Mouse (Mus musculus) embryonic facial prominence, embryonic 14.5 days (tissue): Measurements from ENCODE around the gene Timm44. TPM values are rescaled to one million over a fixed set of nuclear protein-coding genes. Genes with fewer than 3 reads are reported as not detected.

Source experiments
- ATAC-seq: fragments of 200-750 bp; cut with Nextera tagmentation; 2 replicates; pipeline ENCODE4 v1.8.0; 2017; ENCODE audit warnings: low read depth, moderate number of reproducible peaks, moderate TSS enrichment
- DNase-seq: peaks from one replicate; pipeline ENCODE4 v3.0.0-alpha.2; 2015; ENCODE audit warnings: low spot score
- H3K27ac ChIP-seq: fragments of 300-500 bp; sonication (generic); replicated peaks from 2 replicates; pipeline ENCODE4 v1.5.1; 2014; ENCODE audit warnings: low read depth, mild to moderate bottlenecking, low read length, moderate library complexity
- H3K27me3 ChIP-seq: fragments of 300-500 bp; sonication (generic); replicated peaks from 2 replicates; pipeline ENCODE4 v1.6.1; 2014; ENCODE audit warnings: low read length; ENCODE audit not compliant: control insufficient read depth, insufficient read depth
- H3K36me3 ChIP-seq: fragments of 300-500 bp; sonication (generic); 2 replicates; pipeline ENCODE4 v1.6.1; 2014; ENCODE audit warnings: low read length, mixed read lengths; ENCODE audit not compliant: control insufficient read depth, insufficient read depth
- H3K4me1 ChIP-seq: fragments of 300-500 bp; sonication (generic); 2 replicates; pipeline ENCODE4 v1.6.1; 2014; ENCODE audit warnings: antibody characterized with exemption, low read length; ENCODE audit not compliant: control insufficient read depth, insufficient read depth
- H3K4me2 ChIP-seq: fragments of 300-500 bp; sonication (generic); 2 replicates; pipeline ENCODE4 v1.6.1; 2014; ENCODE audit warnings: low read depth, mild to moderate bottlenecking, low read length, moderate library complexity, mixed read lengths
- H3K4me3 ChIP-seq: fragments of 300-500 bp; sonication (generic); 2 replicates; pipeline ENCODE4 v1.5.1; 2014; ENCODE audit warnings: low read depth, mild to moderate bottlenecking, low read length
- H3K9ac ChIP-seq: fragments of 300-500 bp; sonication (generic); 2 replicates; pipeline ENCODE4 v1.6.1; 2014; ENCODE audit warnings: low read depth, mild to moderate bottlenecking, low read length, moderate library complexity, mixed read lengths
- H3K9me3 ChIP-seq: fragments of 300-500 bp; sonication (generic); 2 replicates; pipeline ENCODE4 v1.6.1; 2016; ENCODE audit warnings: low read length; ENCODE audit not compliant: control insufficient read depth
- WGBS: fragments of 180-500 bp; shearing (Covaris S2); extraction: QIAGEN DNeasy Blood & Tissue Kit; methylation state at CpG from one replicate; pipeline ENCODE4 v1.1.7; 2014; 5-methylcytosine and 5-hydroxymethylcytosine counted together
- polyA plus RNA-seq: library from polyadenylated mRNA; unstranded; fragments of >200 nt; fragmentation: Nextera tagmentation; extraction: Ambion mirVana; gene quantifications from 2 replicates; pipeline ENCODE4 v1.2.1, GENCODE M21; 2014

The Timm44 gene
- polyA plus RNA-seq, 1 experiment from 2014 or later = 65.4 TPM

DNA sequence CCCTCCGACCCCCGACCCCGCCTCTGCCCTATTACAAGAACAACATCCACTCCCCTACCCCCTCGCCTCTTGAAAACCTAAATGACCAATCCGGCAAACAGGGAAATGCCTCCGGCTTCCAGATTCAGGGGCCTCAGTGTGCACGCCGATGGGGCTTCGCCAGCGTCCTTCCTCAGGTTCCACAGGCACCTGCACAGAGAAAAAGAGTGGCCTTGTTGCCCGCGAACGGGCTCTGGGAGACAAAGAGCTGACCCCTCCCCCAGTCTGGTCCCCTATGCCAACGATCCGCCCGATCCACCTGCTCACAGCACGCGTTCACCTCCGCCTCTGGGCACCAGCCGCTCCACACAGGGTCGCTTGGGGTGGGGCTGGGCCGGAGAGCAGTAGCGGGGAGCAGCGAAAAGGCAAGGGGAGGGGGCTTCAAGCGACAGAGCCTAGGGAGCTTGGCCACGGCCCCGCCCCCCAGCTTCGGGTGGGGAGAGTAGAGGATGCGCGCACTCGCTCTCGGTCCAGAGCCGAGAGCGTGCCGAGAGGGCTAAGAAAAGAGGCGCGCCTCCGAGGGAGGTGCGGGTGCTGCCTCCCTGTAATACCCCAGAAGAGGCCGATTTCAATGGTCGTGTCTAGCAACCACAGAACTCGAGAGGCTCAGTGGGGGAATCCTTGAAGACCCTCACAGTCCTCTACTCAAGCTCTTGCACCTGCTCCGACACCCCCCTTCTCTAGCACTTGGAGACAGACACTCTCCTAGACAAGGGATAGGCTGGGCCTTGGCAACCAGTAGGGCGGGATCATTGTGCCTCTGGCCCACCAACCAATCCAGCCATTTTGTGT lies 58.7 kb downstream of the Timm44 start, which contains the start of gene Prr36:
Prr36 (minus strand) TSS at position 669 of the 831 bp plus-strand sequence.
- peaks cover 47% of the 10 kb centered on the region for H3K27me3 ChIP-seq
- ATAC-seq = peak; percentile 80

DNA sequence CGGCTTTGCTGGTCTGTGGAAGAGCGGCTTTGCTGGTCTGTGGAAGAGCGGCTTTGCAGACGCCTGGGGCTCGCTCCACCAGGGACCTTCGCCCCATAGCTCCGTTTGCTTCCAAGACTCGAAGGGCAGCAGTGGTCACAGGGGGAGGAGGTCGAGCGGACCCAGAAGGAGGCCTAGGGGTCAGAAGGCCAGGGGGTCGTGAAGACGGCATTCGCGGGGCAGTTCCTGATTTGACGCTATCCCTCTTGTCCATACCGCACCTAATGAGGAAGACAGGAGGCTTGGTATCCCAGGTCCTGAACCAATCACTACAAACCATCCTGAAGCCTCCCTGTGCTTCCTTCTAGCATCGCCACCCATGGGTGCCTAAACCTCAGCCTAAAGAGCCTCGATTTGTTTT lies 59.4 kb downstream of the Timm44 start:
- no peak for ATAC-seq
- peaks cover 47% of the 10 kb centered on the region for H3K27me3 ChIP-seq
- H3K4me3 ChIP-seq = peak overlapping the region; percentile 46
- H3K27ac ChIP-seq = no peak overlapping the region
- H3K4me2 ChIP-seq = peak overlapping the region; percentile 83
- H3K9me3 ChIP-seq = no peaks in the 10 kb centered on the region
- 4% methylated on average over 15 of the region's 18 CpGs for WGBS
- no peaks in the 10 kb centered on the region for H3K36me3 ChIP-seq
- H3K9ac ChIP-seq = peak overlapping the region; percentile 58
- peaks cover 18% of the 10 kb centered on the region for H3K4me1 ChIP-seq
- no peak for DNase-seq

More for the DNA sequence above, 58.7 kb downstream of the Timm44 start, which contains the start of gene Prr36:
- H3K36me3 ChIP-seq = no peaks in the 10 kb centered on the region
- no peaks in the 10 kb centered on the region for H3K9me3 ChIP-seq
- 2% methylated on average over 34 of the region's 44 CpGs for WGBS
- peak; percentile 62 for DNase-seq
- H3K4me1 ChIP-seq = peaks cover 18% of the 10 kb centered on the region
- H3K4me2 ChIP-seq = peak within 1 kb of the TSS; percentile 83
- peak within 1 kb of the TSS; percentile 58 for H3K9ac ChIP-seq
- no peak within 1 kb of the TSS for H3K27ac ChIP-seq
- H3K4me3 ChIP-seq = peak within 1 kb of the TSS; percentile 46

DNA sequence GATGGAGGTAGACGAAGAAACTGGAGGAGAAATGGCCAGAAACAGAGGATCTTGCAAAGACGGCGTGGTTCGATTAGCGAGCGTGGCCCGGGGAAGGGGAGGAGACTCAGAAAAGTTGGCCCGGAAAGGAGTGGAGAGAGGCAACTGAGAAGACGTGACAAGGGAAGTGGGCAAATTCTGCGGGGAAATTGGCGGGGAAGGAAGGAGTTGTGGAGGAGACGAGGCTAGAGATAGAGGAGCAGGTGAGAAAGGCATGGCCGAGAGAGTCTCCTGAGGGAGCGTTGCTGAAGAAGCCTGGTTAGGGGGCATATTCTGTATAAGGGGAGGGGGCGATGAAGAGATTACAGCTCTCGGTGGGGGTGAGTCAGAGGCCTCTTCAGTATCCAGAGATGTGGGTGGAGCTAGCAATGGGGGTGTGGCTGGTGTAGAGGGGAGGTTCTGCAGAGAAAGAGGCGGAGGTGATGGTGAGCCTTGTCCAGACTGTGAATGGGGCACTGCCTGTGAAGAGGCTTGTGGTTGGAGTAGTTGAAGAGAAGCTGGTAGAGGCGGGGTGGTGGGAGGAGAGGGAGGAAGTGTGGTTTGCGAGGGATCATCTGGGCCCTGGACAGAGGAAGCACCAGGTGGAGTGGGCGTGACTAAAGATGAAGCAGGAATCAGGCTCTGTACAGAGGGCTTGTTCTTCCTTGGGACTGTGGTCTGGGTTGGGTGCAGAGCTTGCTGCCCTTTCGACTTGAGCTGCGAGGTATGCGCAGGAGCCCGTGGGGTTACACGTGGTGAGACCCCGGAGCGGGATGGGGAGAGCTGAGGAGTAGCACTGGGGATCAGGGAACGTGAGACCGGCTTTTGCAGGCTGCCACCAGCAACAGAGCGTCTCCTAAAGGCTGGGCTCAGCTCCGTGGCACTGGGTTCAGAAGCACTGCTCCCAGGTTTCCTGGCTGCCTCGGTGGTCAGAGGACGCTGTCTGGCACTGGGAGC lies 61.4 kb downstream of the Timm44 start:
- WGBS = 10% methylated on average over 29 of the region's 33 CpGs
- DNase-seq = peak; percentile 67
- Histone ChIP-seq H3K4me1 (peaks cover 18% of the 10 kb centered on the region), H3K36me3 (peaks cover 10% of the 10 kb centered on the region; the same call in 1 of the 2 replicates), H3K27me3 (peaks cover 47% of the 10 kb centered on the region), H3K27ac (peak overlapping the region; percentile 7; the same call in 1 of the 2 replicates), H3K9me3 (no peaks in the 10 kb centered on the region), H3K4me2 (peak overlapping the region; percentile 87), H3K9ac (peak overlapping the region; percentile 66; the same call in 1 of the 2 replicates), H3K4me3 (peak overlapping the region; percentile 46)
- ATAC-seq = peak; percentile 49

DNA sequence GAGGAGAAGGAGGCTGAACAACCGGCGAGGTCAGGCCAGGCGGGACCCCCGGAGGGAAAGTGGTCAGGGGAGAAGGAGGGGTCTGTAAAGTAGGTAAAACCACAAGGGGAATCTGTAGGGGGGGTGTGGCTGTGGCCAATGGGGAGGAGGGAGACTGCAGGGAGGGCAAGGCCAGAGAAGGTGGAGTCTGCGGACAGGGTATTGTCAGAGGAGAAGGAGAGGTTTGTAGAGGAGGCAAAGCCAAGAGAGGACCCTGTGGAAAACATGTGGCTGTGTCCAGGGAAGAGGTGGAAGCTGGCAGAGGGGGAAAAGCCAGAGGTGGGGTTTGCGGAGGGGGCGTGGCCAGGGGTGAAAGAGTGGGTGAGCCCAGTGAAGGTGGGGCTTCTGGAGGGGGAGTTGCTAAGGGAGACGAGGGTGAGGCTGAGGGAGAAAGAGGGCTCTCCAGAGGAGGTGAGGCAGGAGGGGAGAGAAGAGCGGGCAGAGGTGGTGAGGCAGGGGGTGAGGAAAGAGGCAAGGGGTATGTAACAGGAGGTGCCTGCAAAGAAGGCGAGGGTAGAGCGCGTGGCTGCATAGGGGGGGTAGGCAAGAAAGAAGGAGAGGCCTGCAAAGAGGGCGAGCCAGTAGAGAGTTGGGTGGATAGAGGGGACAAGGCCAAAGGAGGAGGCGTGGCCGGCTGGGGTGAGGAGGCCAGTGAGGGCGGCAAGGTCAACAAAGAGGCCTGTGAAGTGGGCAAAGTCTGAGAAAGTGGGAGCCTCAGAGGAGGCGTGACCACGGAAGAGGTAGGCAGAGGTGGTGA lies 62.3 kb downstream of the Timm44 start:
- peaks cover 44% of the 10 kb centered on the region for H3K27me3 ChIP-seq
- WGBS = 3% methylated on average over 18 of the region's 18 CpGs
- peak; percentile 70 for DNase-seq
- peaks cover 18% of the 10 kb centered on the region for H3K4me1 ChIP-seq
- peak overlapping the region; percentile 87 for H3K4me2 ChIP-seq
- peak overlapping the region; percentile 66 for H3K9ac ChIP-seq
- ATAC-seq = peak; percentile 62
- no peaks in the 10 kb centered on the region for H3K9me3 ChIP-seq
- peak overlapping the region; percentile 46 for H3K4me3 ChIP-seq
- H3K27ac ChIP-seq = peak overlapping the region; percentile 7; the same call in 1 of the 2 replicates
- H3K36me3 ChIP-seq = peaks cover 12% of the 10 kb centered on the region; the same call in 1 of the 2 replicates

DNA sequence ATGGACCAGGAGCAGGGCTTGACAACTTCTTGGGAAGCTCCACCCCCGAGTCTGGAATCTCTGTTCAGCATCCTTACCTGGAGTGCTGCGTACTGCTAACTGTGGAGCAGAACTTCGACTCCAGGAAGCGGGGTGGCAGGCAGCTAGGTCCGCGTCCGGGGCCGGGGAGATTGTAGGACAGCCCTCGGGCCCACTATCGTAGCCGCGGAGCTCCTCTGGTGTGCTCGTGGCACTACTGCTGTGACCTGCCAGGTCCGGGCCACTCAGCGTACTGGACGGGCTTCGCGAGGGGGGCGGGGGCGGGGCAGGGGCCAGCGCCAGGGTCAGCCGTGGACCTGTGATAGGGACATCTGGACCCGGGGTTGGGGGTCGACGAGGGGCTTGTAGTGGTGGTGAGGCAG lies 62.9 kb downstream of the Timm44 start:
- peaks cover 38% of the 10 kb centered on the region for H3K27me3 ChIP-seq
- H3K4me3 ChIP-seq = peak overlapping the region; percentile 46
- H3K27ac ChIP-seq = no peak overlapping the region; the same call in 1 of the 2 replicates
- peaks cover 12% of the 10 kb centered on the region; the same call in 1 of the 2 replicates for H3K36me3 ChIP-seq
- WGBS = 1% methylated on average over 24 of the region's 25 CpGs
- H3K9me3 ChIP-seq = no peaks in the 10 kb centered on the region
- ATAC-seq = peak; percentile 9; the same call in 1 of the 2 replicates
- H3K4me1 ChIP-seq = peaks cover 18% of the 10 kb centered on the region
- no peak for DNase-seq
- peak overlapping the region; percentile 66 for H3K9ac ChIP-seq
- peak overlapping the region; percentile 87 for H3K4me2 ChIP-seq

DNA sequence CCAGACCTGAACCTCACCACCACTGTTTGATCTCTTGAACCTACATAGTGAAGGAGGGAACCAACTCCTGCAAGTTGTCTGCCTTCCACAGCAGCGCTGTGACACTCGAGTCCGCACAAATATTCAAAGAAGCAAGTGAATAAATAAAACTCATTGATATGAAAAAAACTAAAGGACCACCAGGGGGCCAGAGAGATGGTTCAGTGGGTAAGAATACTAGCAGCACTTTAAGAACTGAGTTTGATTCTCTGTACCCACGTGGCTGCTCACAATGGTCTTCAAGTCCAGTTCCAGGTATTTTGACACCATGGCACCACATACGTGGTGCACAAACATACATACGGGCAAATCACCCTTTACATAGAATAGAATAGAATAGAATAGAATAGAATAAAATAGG lies 64.6 kb downstream of the Timm44 start:
- Histone ChIP-seq H3K36me3 (peaks cover 12% of the 10 kb centered on the region; the same call in 1 of the 2 replicates), H3K4me3 (no peak overlapping the region), H3K4me2 (no peak overlapping the region), H3K9me3 (no peaks in the 10 kb centered on the region), H3K4me1 (peaks cover 18% of the 10 kb centered on the region), H3K27ac (no peak overlapping the region), H3K27me3 (peaks cover 33% of the 10 kb centered on the region), H3K9ac (no peak overlapping the region)
- ATAC-seq = no peak
- DNase-seq = no peak
- whole genome bisulfite sequencing = 75% methylated on average over 6 of the region's 6 CpGs
